Mouse (Mus musculus): ENCODE measurements at regions not wholly inside any gene's neighbourhood (a gene's known extent, or its start where the extent isn't known, plus 50 kb on each side); places are given as distances from the start of the nearest gene placed in this dataset.

DNA sequence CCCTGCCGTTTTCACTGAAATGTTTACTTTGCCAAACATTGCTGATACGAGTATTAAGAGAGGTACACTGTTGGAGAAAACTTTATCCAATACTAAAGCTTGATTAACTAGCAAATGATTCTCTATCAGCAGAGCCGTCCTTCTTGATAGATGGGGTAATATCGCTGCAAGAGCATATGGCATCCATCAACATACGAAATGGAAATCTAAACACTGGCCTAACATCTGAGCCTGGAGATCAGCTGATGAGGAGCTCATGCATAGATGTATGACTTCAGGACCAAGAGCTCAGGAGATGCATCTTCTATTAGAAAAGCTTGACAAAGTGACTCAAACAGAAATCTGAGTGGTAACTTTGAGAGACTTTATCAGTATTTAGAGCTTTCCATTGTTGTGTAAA lies 666.5 kb downstream of the Defb40 start:
- no peak for DNase-seq (ENCODE audit: low read depth, low spot score)

- no peak for DNase-seq (ENCODE audit: low read depth, low spot score)
Observed at GRCm38 (mm10) chr8:18310927-18311326, 667.1 kb downstream of the Defb40 start.

DNA sequence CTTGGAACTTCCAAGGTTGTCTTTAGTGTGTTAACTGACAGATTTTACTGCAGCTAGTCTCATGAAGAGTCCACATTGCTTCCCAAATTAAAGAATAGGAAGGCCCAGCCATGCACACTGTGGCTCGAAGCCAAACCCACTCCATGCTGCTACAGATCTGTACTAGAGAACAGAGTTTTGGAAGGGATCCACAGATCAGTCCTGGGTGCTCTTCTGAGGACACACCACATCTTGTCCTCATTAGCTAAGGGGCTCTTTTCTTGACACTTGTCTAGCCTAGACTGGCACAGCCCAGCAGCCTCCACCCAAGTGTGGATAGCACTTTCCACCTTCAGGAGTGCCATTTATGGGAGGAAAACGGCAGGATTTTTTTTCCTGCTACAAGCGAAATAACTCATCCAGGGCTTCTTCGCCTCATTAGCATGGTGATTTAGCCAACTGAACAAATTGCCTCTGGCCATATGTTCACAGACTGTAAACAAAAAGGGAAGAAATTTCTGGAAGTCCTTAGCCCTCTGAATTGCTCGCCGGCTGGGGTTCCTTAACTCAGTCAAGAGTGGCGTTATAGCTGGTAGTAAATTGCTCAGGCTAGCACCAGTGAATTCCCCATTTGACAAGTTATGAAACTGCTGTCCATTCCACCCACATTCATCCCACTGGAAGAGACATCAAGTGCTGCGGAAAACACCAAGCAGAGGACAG lies 690.4 kb downstream of the Defb40 start:
- peak; percentile 1 for DNase-seq (ENCODE audit: low read depth, low spot score)

DNA sequence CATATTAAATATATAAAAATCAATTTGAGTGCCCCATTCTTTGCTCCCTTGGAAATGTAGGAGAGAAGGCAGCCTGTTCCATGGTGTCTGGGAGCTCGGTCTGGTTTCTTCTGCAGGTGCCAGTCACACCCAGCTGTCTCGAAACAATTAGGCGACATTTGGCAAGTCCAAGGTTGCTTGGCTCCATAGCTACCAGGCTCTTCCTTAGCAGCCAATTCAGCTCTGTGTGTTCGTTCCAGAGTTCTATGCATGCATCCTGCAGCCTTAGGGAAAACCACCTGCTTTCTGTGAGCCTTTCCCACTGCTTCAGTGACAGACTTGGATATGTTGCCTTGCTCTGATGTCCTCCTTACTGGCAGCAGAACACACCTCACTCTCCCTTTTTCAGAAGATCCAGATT lies 698.1 kb downstream of the Defb40 start:
- no peak for DNase-seq (ENCODE audit: low read depth, low spot score)

DNA sequence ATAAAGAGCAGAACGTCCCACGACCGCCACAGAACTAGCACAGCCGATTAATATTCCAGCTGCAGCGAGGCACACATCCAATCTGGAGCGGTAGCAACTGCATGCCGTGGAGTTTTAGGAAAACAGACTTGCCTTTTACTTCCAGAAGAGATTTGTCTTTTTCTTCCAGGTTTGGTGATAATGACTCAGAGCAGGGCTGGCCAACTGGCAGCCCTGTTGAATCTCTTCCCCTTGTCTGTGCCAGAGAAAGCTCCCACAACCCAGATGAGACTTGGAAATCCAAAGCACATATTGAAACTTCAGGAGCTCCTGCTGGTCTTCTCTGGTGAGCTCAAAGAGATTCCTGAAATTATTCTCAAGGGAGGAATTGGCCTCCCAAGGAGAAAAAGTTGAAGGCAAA lies 709.8 kb downstream of the Defb40 start:
- DNase-seq (ENCODE audit: low read depth, low spot score) = no peak

- DNase-seq (ENCODE audit: low read depth, low spot score) = no peak
Observed at GRCm38 (mm10) chr8:18258287-18258961, 719.6 kb downstream of the Defb40 start.

GRCm38 (mm10) chr8:18246299-18246698 lies 731.8 kb downstream of the Defb40 start:
- DNase-seq (ENCODE audit: low read depth, low spot score) = no peak

DNA sequence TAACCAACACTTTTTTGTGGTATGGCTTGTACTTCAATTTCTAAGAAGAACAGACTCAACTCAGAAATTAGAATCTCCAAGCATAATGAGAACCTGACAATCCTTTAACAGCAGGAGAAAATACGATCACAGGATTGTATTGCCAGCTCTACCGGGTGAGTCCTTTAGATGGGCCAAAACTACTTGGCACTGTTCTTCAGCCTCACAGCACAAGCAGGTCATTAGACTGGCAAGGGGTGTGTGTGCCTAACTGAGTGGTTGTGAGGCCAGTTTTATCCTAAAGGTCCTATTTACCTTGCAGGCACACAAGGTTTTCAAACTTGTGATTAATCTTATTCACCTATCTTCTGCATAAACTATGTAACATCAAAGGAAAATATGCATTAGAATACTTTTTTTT lies 760.5 kb downstream of the Defb40 start:
- no peak for DNase-seq (ENCODE audit: low read depth, low spot score)

- no peak for DNase-seq (ENCODE audit: low read depth, low spot score)
Observed at GRCm38 (mm10) chr8:18217192-18217591, 760.9 kb downstream of the Defb40 start.

- DNase-seq (ENCODE audit: low read depth, low spot score) = no peak
Observed at GRCm38 (mm10) chr8:18216516-18216915, 761.5 kb downstream of the Defb40 start.

DNA sequence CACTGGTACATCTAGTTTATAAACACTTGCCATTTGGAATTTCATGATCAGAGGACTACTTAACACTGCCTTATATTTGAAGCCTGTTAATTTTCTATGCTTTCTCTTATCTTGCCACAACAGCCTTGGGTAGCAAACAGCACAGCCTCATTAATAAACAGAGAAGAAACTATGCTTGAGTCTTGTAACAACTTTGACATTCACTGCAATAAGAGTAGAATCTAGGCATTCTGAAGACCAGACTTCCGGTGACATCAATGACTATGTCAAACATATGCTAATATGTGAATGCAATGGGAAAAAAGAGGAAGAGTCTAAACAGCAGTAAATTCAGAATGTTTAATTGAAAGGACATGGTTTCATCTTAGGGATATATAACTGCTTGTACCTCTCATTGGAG lies 768.0 kb downstream of the Defb40 start:
- DNase-seq (ENCODE audit: low read depth, low spot score) = no peak

DNA sequence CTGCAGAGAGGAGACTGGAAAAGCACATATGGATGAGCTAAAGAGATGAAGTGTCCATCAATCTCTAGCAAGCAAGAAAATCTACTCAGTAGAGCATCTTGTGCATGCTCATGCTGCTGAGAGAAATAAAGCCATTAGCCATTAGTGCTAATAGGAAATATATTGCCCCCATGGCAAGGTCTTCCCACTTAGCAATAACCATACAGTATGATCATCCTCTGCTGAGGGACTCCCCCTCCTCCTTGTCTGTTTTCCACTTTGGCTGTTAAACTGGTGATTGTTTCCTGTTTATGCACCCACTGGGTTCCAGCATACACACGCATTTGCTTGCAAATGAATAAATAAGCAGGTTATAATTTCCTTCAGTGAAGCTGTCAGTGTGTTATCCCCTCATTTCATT lies 769.4 kb downstream of the Defb40 start:
- DNase-seq (ENCODE audit: low read depth, low spot score) = no peak

GRCm38 (mm10) chr8:18187486-18187885 lies 790.6 kb downstream of the Defb40 start:
- DNase-seq (ENCODE audit: low read depth, low spot score) = no peak

DNA sequence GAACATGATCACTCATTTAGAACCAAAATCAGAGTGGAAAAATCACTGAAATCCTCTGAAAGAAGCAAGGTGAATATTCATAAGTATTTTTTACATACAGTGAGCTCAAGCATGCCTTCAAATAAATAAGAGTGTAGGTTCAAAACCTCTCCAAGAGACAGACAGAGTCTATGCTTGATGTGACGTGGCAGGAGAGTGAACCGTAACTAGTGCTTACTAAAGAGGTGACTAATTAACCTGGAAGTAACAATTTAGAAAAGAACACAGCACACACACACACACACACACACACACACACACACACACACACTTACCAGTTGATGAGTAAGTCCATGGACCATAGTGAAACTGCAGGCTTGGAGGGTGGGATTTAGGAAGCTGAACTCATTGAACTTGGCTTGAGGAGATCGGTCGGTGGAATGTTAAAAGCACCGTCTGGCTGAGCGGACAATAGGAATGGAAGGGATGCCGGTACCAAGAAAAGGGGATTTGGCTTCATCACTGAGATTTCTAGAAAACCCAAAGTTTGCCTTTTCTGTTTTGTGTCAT lies 802.4 kb downstream of the Defb40 start:
- DNase-seq (ENCODE audit: low read depth, low spot score) = no peak

- no peak for DNase-seq (ENCODE audit: low read depth, low spot score)
Observed at GRCm38 (mm10) chr8:18158619-18159018, 819.4 kb downstream of the Defb40 start.

GRCm38 (mm10) chr8:18115333-18116044 lies 862.6 kb downstream of the Defb40 start:
- no peak for DNase-seq (ENCODE audit: low read depth, low spot score)

- DNase-seq (ENCODE audit: low read depth, low spot score) = no peak
Observed at GRCm38 (mm10) chr8:18113262-18113661, 864.8 kb downstream of the Defb40 start.

DNA sequence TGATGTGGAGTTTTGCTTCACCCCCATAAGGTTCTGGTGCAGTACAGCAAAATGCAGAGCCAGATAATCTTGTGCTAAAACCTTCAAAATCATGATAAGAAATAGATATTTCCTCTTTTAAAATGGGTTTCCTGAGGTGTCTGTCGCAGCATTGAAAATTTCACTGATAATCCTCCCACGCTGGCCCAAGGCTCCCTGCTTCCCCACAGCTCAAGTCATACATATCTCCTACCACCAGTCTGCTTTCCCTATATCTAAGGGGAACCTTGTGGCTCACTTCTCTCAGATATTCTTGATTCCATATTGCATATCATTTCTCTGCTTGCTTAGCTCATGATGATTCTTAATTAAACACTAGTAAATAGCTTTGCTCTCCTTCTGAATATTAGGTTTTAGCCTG lies 868.6 kb downstream of the Defb40 start:
- no peak for DNase-seq (ENCODE audit: low read depth, low spot score)

DNA sequence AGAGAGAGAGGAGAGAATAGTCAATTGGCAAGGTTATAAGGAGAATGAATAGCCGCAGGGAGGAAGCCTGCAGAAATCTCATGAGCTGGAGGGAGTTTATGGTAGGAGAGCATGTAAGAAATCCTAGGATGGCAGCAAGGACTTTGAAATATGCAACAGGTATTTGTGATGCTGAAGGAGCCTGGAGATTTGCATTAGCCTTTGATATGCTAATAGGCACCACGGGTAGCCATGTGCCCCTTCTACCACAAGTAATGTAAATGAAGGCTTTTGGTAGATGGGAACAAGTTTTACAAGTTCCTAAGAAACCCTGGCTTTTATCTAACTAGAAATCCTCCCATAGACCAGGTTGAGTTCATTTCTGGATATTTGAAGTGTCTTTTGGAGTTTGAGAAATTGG lies 871.2 kb downstream of the Defb40 start:
- DNase-seq (ENCODE audit: low read depth, low spot score) = no peak

- peak; percentile 3 for DNase-seq (ENCODE audit: low read depth, low spot score)
Observed at GRCm38 (mm10) chr8:18065456-18065855, 912.6 kb downstream of the Defb40 start.

DNA sequence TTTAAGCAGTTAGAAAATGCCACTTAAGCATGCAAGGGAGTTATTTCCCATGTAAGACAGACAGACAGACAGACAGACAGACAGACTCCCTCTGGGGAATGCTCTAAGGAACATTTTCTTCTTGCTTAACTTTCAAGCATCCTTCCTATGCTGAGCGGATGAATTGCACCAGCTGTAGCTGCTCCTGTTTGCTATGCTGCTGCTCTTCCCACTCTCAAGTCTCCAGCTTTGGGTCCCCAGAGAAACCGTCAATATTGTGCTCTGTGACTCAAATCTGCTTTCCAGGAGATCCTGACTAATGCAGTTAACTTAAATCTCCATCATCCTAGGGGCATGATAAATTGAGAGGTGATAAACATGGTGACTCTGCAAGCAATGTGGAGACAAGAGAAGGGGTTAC lies 918.5 kb downstream of the Defb40 start:
- DNase-seq (ENCODE audit: low read depth, low spot score) = no peak

DNA sequence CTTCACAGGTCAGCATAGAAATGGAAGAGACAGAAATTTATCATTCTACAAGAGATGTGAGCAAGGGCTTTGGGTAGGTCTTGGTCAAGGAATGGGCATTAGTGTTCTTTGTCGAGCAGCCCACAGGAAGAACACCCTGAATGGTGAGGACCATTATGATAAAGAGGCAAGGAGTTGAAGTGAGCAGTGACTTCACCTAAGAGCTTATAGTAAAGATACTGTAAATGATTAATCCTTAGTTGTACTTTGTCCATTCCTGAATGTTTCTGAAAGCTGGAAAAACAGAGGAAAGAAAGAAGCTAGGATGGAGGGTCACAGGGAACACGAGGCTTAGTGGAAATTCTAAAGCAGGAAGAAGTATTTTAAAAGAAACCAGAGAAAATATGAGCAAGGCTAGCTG lies 956.9 kb downstream of the Defb40 start:
- DNase-seq (ENCODE audit: low read depth, low spot score) = no peak

DNA sequence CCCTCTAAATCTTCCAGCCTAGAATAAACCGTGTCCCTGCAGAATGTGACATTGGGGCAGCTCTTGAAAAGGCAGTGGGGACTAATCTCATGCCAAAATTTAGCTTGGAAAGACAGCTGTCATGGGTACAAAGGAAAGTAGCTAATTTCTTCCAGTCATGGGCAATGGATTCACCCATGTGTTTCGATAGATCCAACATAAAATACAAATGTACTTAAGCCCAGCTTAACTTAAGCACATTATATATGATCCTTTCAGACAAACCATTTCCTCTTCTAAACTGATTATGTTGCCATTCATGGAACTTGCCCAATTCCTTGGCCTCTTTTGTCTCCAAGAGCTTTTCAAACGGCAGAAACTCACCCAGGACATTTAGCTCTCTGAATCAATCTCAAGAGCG lies 970.5 kb downstream of the Defb40 start:
- no peak for DNase-seq (ENCODE audit: low read depth, low spot score)

Measured in retina, adult 2 months (tissue).